Mouse (Mus musculus): ENCODE measurements around the gene Sox5. TPM values are rescaled to one million over a fixed set of nuclear protein-coding genes. Genes with fewer than 3 reads are reported as not detected.

Gene Sox5
- polyA plus RNA-seq, 1 experiment = 2.5 TPM

DNA sequence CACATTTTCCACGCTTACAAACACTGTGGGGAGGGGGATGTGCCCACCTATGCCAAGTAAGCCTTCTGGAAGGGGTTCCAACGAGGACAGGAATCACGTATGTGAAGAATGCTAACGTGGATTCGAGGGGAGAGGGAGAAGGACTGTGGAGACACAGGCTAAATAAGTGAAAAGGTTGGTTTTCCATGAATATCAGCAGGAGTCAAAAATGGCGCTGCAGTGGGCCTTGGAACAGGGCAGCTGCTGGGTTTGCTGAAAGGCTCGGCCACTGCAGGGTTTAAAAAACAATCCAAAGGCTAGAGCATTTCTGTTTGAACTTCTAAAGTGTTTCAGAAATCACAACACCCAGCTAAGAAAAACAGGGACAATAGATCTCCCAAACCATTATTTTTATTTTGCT, 308.3 kb downstream of the Sox5 start:
- no peaks in the 10 kb centered on the region for H3K36me3 ChIP-seq (ENCODE audit: control insufficient read depth, insufficient read depth, low read length)
- no peak overlapping the region for H3K27ac ChIP-seq (ENCODE audit: insufficient read depth, low read length)
- no peak for TF ChIP-seq CTCF (IDR thresholded peaks at IDR 0.05; ENCODE audit: extremely low read depth, insufficient read depth, insufficient read length, insufficient replicate concordance)
- TF ChIP-seq POLR2A (IDR thresholded peaks at IDR 0.05; ENCODE audit: low read depth, low read length) = no peak
- no peak overlapping the region for H3K4me3 ChIP-seq (ENCODE audit: extremely low read depth, insufficient read depth, insufficient read length)
- no peaks in the 10 kb centered on the region for H3K4me1 ChIP-seq (ENCODE audit: control insufficient read depth, insufficient read depth, insufficient read length)
- H3K27me3 ChIP-seq (ENCODE audit: control insufficient read depth, insufficient read depth, low read length) = no peaks in the 10 kb centered on the region
- 91% methylated on average over 7 of the region's 7 CpGs for WGBS
- no peak for DNase-seq (ENCODE audit: low read depth in 1 of 2, low spot score in 2 of 2)

DNA sequence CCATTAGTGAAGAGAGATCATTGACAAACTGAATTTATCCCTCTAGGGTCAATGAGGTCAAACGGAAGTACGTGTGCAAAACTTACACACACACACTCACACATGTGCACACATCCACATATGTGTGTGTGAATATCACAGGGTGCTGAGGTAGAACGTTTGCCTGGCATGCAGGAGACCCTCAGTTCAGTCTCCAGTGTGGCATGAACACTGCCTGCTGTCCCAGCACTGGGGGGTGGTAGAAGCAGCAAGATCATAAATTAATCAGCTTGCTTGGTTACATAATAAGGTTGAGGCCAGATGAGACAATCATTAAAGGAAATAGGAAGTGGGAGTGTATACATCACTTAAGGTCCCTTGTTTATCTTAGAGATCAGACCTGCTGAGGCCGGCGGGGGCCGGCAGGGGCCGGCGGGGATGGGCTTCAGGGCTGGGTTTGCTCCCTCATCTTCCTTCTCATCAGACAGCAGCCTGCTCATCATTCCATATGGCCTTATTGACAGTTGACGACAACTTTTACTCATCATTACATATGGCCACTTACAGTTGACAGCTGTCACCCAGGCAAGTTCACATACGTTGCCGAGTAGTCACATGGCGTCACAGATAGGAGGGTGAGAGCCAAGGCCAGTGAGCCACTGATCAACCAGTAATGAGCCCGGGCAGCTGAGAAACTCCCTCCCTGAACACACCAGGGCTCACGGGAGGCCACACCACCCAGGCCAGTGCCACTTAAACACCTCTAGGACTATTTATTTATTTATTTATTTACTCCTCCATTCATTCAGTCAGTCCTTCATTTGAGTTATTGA, 309.5 kb downstream of the Sox5 start:
- Histone ChIP-seq H3K36me3 (ENCODE audit: control insufficient read depth, insufficient read depth, low read length) (no peaks in the 10 kb centered on the region), H3K4me3 (ENCODE audit: extremely low read depth, insufficient read depth, insufficient read length) (no peak overlapping the region), H3K27me3 (ENCODE audit: control insufficient read depth, insufficient read depth, low read length) (no peaks in the 10 kb centered on the region), H3K27ac (ENCODE audit: insufficient read depth, low read length) (no peak overlapping the region), H3K4me1 (ENCODE audit: control insufficient read depth, insufficient read depth, insufficient read length) (no peaks in the 10 kb centered on the region)
- 78% methylated on average over 14 of the region's 14 CpGs for WGBS
- TF ChIP-seq POLR2A (IDR thresholded peaks at IDR 0.05; ENCODE audit: low read depth, low read length) = no peak
- TF ChIP-seq CTCF (IDR thresholded peaks at IDR 0.05; ENCODE audit: extremely low read depth, insufficient read depth, insufficient read length, insufficient replicate concordance) = no peak
- DNase-seq (ENCODE audit: low read depth in 1 of 2, low spot score in 2 of 2) = no peak

DNA sequence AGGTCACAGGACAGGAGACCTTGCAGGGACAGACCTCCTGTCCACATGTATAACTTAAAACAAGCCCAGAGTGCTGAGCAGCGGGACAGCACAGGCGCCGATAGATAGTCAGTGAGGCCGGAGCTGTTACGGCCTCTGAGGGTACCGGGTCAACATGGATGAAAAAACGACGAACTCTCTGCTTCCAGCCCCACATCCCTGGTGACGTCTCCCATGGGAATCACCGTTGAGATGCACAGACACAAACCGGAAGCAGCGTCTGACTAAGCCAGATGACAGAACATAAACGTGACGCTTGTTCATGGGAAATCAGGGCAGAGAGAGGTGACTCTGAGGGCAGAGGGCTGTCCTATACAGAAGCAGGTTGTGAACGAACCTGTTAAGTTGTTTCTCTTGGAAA, 315.1 kb downstream of the Sox5 start:
- whole genome bisulfite sequencing = 88% methylated on average over 15 of the region's 15 CpGs
- Histone ChIP-seq H3K4me3 (ENCODE audit: extremely low read depth, insufficient read depth, insufficient read length) (no peak overlapping the region), H3K27ac (ENCODE audit: insufficient read depth, low read length) (no peak overlapping the region), H3K4me1 (ENCODE audit: control insufficient read depth, insufficient read depth, insufficient read length) (no peaks in the 10 kb centered on the region; the same call in 1 of the 2 replicates), H3K36me3 (ENCODE audit: control insufficient read depth, insufficient read depth, low read length) (no peaks in the 10 kb centered on the region), H3K27me3 (ENCODE audit: control insufficient read depth, insufficient read depth, low read length) (no peaks in the 10 kb centered on the region)
- no peak for DNase-seq (ENCODE audit: low read depth in 1 of 2, low spot score in 2 of 2)
- no peak for TF ChIP-seq CTCF (IDR thresholded peaks at IDR 0.05; ENCODE audit: extremely low read depth, insufficient read depth, insufficient read length, insufficient replicate concordance)
- TF ChIP-seq POLR2A (IDR thresholded peaks at IDR 0.05; ENCODE audit: low read depth, low read length) = no peak

DNA sequence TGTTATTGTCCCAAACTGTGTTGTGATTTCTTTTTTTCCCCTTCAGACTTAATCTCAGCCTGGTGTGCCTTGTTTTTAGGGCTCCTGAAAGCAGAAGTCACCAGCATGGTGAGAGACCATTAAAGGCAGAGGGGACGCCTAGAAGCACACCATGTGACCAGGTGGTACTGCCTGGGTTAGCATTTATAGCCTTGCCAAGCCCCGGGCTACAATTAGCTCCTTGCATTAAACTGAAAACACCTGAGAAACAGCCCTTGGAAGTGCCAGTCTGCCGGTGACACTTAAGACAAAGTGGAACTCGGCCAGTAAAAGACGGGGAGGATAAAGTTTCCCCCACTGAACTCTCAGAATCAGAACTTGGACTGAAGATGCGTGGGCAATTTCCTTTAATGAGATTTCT, 318.1 kb downstream of the Sox5 start:
- 77% methylated on average over 6 of the region's 6 CpGs for WGBS
- TF ChIP-seq CTCF (IDR thresholded peaks at IDR 0.05; ENCODE audit: extremely low read depth, insufficient read depth, insufficient read length, insufficient replicate concordance) (no peak), POLR2A (IDR thresholded peaks at IDR 0.05; ENCODE audit: low read depth, low read length) (no peak)
- Histone ChIP-seq H3K36me3 (ENCODE audit: control insufficient read depth, insufficient read depth, low read length) (no peaks in the 10 kb centered on the region), H3K4me3 (ENCODE audit: extremely low read depth, insufficient read depth, insufficient read length) (no peak overlapping the region), H3K4me1 (ENCODE audit: control insufficient read depth, insufficient read depth, insufficient read length) (no peaks in the 10 kb centered on the region; the same call in 1 of the 2 replicates), H3K27me3 (ENCODE audit: control insufficient read depth, insufficient read depth, low read length) (no peaks in the 10 kb centered on the region), H3K27ac (ENCODE audit: insufficient read depth, low read length) (no peak overlapping the region)
- DNase-seq (ENCODE audit: low read depth in 1 of 2, low spot score in 2 of 2) = no peak

DNA sequence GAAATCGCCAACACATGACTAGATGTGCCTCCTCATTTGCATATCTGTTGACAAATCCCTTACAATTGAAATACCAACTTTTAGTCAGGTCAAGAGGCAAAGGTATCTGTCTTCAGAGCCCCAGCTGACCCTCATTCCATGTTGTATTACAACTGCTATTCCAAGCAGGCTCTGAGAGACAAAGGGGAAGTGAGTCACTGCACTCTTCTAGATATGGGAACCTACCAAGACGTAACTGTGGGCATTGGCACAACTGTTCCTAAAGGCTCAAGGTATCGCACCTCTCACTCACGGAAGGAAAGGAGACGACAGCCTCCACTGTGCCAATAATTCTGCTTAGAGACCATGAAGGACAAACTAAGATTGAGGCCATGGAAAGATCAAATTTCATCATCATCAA, 318.5 kb downstream of the Sox5 start:
- WGBS = 73% methylated on average over 5 of the region's 5 CpGs
- H3K27me3 ChIP-seq (ENCODE audit: control insufficient read depth, insufficient read depth, low read length) = no peaks in the 10 kb centered on the region

DNA sequence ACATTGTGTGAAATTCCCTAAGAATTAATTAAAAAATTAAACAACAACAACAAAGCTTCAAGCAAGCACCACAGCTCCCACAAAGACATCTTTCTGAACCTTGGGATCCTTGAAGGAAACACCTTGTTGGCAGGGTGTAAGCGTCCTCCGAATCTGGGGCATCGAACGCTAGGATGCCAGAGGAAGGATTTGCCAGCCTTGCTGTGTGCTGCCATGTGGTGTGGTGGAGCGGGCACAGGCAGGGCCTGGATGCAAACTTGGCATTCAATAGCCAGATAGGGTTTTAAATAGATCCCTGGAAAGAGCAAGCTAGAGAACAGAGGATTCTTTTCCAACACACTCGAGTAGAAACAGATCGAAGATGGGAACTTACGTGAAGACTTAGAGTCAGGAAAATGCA, 322.3 kb downstream of the Sox5 start:
- Histone ChIP-seq H3K27ac (ENCODE audit: insufficient read depth, low read length) (no peak overlapping the region), H3K36me3 (ENCODE audit: control insufficient read depth, insufficient read depth, low read length) (no peaks in the 10 kb centered on the region), H3K27me3 (ENCODE audit: control insufficient read depth, insufficient read depth, low read length) (no peaks in the 10 kb centered on the region), H3K4me3 (ENCODE audit: extremely low read depth, insufficient read depth, insufficient read length) (no peak overlapping the region), H3K4me1 (ENCODE audit: control insufficient read depth, insufficient read depth, insufficient read length) (no peaks in the 10 kb centered on the region; the same call in 1 of the 2 replicates)
- TF ChIP-seq CTCF (IDR thresholded peaks at IDR 0.05; ENCODE audit: extremely low read depth, insufficient read depth, insufficient read length, insufficient replicate concordance) (no peak), POLR2A (IDR thresholded peaks at IDR 0.05; ENCODE audit: low read depth, low read length) (no peak)
- DNase-seq (ENCODE audit: low read depth in 1 of 2, low spot score in 2 of 2) = no peak
- 95% methylated on average over 8 of the region's 8 CpGs for WGBS

More for the DNA sequence above, 318.5 kb downstream of the Sox5 start:
- Histone ChIP-seq H3K36me3 (ENCODE audit: control insufficient read depth, insufficient read depth, low read length) (no peaks in the 10 kb centered on the region), H3K4me1 (ENCODE audit: control insufficient read depth, insufficient read depth, insufficient read length) (no peaks in the 10 kb centered on the region; the same call in 1 of the 2 replicates), H3K4me3 (ENCODE audit: extremely low read depth, insufficient read depth, insufficient read length) (no peak overlapping the region), H3K27ac (ENCODE audit: insufficient read depth, low read length) (no peak overlapping the region)
- TF ChIP-seq CTCF (IDR thresholded peaks at IDR 0.05; ENCODE audit: extremely low read depth, insufficient read depth, insufficient read length, insufficient replicate concordance) (no peak), POLR2A (IDR thresholded peaks at IDR 0.05; ENCODE audit: low read depth, low read length) (no peak)
- DNase-seq (ENCODE audit: low read depth in 1 of 2, low spot score in 2 of 2) = no peak

DNA sequence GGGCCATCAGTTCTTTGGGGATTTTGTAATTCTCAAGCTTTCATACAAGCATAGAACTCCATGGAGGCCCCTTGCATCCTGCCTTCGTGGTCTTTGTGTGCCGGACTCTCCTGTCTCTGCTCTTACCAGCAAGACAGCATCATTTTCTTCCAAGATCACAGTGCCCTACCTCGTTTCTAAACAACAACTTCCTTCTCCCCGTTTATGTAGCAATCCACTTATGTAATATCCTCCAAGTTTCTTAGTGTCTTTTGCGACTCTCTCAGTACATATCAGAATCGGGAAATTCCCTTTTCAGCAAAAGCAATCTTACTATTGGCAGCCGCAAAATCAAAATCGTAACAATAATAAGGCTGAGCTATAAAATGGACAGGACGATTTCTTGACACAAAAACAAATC, 324.3 kb downstream of the Sox5 start:
- Histone ChIP-seq H3K27ac (ENCODE audit: insufficient read depth, low read length) (no peak overlapping the region), H3K27me3 (ENCODE audit: control insufficient read depth, insufficient read depth, low read length) (no peaks in the 10 kb centered on the region), H3K4me1 (ENCODE audit: control insufficient read depth, insufficient read depth, insufficient read length) (no peaks in the 10 kb centered on the region), H3K36me3 (ENCODE audit: control insufficient read depth, insufficient read depth, low read length) (no peaks in the 10 kb centered on the region), H3K4me3 (ENCODE audit: extremely low read depth, insufficient read depth, insufficient read length) (no peak overlapping the region)
- 80% methylated on average over 9 of the region's 9 CpGs for WGBS
- TF ChIP-seq POLR2A (IDR thresholded peaks at IDR 0.05; ENCODE audit: low read depth, low read length) = no peak
- TF ChIP-seq CTCF (IDR thresholded peaks at IDR 0.05; ENCODE audit: extremely low read depth, insufficient read depth, insufficient read length, insufficient replicate concordance) = no peak
- no peak for DNase-seq (ENCODE audit: low read depth in 1 of 2, low spot score in 2 of 2)

Measured in spleen, adult 2 months (tissue).